Mouse (Mus musculus) cerebellum, adult (tissue): ENCODE data around the gene Pde4d.

Source experiments
- ATAC-seq: cut with Nextera tagmentation; 2 replicates; pipeline ENCODE4 v1.9.2; 2017; ENCODE audit warnings: mild to moderate bottlenecking, moderate library complexity, mixed read lengths; ENCODE audit not compliant: insufficient number of reproducible peaks, low FRiP score, low TSS enrichment

The Pde4d gene

DNA sequence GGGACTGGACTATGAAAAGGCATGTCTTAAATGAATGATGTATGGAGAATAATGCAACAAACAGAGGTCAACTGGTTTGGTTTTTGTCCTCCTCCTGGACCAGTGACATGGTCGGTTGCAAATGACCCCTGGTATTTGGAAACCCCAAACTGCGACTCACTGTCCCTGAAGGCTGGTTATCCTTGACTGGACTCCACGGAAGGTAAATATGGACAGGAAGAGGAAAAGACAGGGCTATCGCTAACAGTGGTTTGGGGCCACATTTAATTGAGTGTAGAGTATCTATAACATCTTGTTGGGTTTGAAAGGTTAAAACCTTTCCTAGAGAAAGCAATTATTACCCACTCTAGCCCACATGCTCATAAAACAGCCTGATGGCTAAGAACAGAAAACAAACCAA is 1364.2 kb downstream of the Pde4d start:
- ATAC-seq, result no peak

DNA sequence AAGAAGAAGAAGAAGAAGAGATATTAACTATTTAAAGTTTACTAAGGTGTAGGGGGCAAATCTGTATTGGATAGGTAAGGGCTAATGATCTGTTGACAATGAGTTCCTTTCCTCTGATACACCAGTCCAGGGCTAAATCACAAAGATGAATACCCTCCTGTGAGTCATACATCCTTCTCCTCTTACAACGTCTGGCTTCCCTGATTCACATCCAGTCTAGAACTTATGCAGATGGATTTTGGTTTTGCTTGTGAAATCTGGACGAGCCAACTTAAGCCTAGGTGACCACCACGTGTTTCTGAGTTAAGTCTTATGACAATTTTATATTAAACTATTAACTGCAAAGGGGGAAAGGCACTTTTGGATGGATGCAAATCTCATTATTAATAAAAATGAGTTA is 1369.3 kb downstream of the Pde4d start:
- no peak for ATAC-seq

GRCm38 (mm10) chr13:109820141-109820540 is 1370.4 kb downstream of the Pde4d start:
- no peak for ATAC-seq

- ATAC-seq, result no peak
These were observed 1371.1 kb downstream of the Pde4d start for GRCm38 (mm10) chr13:109820866-109821265.

DNA sequence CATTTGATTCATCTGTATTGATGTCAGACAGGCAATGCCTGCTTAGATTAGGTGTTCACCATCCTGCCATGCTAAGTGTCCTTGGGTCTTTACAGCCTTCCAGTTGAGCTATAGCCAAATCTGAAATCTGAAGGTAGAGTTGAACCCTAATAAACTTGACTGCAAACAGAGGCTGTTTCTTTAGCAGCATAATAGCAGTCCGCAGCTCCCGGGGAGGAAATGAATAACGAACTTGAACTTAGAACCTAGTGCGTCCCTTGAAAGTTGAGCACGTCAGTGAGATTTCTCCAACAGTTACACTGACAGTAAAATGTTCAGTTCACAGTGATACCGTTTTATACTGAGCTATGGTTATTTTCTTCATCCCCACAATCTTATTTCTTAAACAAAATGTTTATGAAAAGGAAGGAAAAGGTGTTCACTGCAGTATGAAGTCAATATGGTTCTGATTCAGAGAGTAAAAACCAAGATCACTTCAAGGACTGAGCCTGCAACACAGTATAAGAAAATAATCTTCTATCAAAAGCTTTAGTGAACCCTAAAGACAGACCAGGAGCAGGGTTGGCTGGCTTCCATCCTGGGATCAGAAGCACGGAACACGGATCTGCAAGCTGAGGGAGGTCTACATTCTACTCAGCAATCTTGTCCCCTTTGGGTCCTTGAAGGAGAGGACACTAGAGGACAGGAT is 1372.1 kb downstream of the Pde4d start:
- ATAC-seq, result peak; percentile 0; the same call in 1 of the 2 replicates

GRCm38 (mm10) chr13:109822413-109823298 is 1372.9 kb downstream of the Pde4d start:
- peak; percentile 95 for ATAC-seq

DNA sequence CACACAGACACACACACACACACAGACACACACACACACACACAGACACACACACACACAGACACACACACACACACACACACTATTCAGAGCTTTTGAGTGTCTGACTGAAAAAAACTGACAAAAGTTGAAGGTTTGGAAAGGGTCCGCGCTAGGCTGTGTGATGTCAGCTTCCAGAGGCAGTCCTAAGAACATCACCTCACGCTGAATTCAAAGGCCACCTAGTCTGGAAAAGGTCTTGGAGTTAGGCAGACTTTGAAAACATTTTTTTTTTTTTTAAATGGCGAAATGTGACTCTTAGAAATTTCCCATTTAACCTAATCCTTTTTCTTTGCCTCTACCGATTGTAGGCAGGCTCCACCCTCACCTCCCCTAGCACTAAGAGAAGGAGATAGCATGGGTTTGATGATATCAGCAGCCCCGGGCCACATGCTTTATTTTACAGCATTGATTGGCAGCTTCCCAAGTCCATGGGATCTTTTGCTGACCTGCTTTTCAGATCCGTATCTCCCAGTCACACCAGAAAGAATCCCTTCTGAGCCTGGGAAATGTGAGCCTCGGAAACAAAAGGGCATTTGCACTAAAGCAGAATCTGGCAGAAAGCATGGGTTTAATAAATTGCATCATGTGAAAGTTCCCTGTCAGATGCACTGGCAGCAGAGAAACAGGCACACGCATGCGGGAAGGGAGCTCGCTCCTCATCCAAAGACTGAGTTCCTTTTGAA is 1373.7 kb downstream of the Pde4d start:
- peak; percentile 16 for ATAC-seq

DNA sequence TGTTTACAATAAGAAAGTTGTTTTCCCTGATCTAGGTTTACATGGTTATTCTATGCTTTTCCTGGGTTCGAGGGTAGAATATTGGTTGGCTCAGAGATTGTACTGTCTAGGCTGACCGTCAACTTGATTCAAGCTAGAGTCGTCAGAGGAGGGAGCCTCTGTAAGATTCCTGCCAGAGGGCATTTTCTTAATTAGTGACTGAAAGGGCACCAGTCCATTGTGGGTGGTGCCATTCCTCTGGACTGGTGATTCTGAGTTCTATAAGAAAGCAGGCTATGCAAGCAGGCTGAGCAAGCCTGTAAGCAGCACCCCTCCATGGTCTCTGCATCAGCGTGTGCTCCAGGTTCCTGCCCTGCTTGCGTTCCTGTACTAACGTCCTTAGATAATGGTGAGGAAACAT is 1376.1 kb downstream of the Pde4d start:
- ATAC-seq, result no peak

- ATAC-seq, result no peak
These were observed 1377.6 kb downstream of the Pde4d start for GRCm38 (mm10) chr13:109827341-109827740.

GRCm38 (mm10) chr13:109827909-109828308 is 1378.2 kb downstream of the Pde4d start:
- no peak for ATAC-seq

- no peak for ATAC-seq
These were observed 1379.7 kb downstream of the Pde4d start for GRCm38 (mm10) chr13:109829444-109829843.

GRCm38 (mm10) chr13:109834935-109835334 is 1385.2 kb downstream of the Pde4d start:
- ATAC-seq, result no peak

- ATAC-seq, result peak; percentile 36
These were observed 1387.7 kb downstream of the Pde4d start for GRCm38 (mm10) chr13:109837453-109837852.

DNA sequence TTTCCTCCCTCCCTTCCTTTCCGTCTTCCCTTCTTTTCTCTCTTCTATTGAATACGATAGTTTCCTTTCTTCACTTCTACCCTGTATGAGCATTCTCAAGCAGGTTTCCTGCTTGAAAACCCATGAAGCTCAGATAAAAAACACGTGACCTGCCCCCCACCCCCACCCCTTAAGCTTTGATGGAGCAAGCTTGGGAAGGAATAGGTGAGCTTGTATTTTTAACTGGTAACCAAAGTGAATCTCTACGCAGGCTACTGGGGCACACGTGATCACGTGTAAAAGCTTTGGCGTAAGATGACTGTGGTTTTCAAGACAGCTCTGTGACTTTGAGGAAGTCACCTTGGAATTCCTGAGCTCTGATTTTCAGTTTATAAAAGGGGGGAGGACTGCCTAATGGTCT is 1388.2 kb downstream of the Pde4d start:
- ATAC-seq, result no peak

- ATAC-seq, result no peak
These were observed 1390.5 kb downstream of the Pde4d start for GRCm38 (mm10) chr13:109840251-109840650.

DNA sequence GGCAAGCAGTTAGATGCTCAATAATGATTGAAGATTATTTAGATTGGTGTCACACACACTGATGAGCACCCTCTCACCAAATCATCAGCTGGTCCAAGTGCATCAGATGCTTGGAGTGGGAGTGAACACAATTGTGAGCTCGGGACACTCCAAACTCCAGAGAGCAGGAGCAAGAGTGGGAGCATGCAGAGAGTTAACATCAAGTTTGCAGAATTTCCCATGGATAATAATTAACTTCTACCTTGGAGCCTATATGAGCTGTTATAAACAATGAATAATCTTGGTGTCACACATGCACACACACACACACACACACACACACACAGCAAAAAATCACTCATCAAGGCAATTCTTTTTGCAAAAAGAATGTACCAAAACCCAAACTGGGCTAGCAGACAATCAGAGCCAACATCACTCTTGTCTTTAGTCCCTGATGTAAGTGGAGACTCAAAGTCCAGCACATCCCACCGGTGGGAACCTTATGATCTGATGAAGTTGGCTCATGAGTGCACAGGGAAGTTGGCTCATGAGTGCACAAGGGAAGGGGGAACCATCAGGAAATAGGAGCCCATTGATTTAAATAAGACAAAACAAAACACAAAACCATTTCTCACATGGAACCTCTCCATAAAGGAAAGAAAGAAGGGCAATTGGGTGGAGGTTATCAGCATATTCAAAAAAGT is 1391.5 kb downstream of the Pde4d start:
- ATAC-seq, result no peak

DNA sequence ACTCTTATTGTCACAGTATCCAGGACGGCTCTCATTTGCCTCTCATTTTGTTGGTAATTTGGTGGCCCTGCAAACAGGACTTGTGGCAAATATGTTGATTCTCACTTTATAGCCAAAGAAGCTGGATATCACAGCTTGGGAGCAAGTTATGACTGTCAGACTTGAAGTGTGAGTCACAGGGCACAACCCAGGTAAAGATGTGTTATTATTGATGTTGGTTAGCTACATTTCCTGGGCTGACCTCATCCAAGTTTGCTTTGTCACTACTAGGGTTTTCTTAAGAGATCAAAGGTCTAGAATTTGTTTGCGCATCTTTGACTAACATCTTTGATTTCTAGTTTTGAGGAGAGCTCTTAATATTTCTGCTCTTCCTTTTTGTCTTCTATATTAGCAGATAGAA is 1393.2 kb downstream of the Pde4d start:
- ATAC-seq, result no peak

- no peak for ATAC-seq
These were observed 1395.1 kb downstream of the Pde4d start for GRCm38 (mm10) chr13:109844828-109845227.

- ATAC-seq, result no peak
These were observed 1414.1 kb downstream of the Pde4d start for GRCm38 (mm10) chr13:109863826-109864225.

GRCm38 (mm10) chr13:109864311-109864710 is 1414.6 kb downstream of the Pde4d start:
- no peak for ATAC-seq
